In the genomic region with DNA sequence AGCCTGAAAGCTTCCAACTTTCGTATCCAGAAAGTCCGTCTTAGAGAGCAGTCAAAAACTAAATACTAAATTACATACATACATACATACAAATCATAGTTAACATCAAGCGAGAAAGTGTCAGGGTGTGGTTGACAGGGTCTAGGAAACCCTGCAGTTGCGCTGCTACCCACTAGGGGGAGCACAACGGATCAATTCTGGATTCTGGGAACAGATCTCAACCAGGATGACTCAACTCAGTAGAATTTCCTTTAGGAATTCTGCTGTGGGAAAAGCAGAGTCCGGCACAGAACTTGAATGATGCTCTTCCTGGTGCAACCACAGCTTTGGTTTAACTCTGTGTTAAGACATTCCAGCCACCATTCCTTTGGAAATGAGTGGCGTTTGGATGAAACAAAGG, we compare ENCODE assay signal across 8 mouse cellular contexts. TPM values are rescaled to one million over a fixed set of nuclear protein-coding genes. Genes with fewer than 3 reads are reported as not detected.
DNase-seq lines count a peak whose midpoint lies in the region; ATAC-seq and TF ChIP-seq lines count a peak whose summit lies in the region.
"Had no signal": no experiment of that assay in that cellular context is flagged by ENCODE, and none has a peak within 500 bp of the region (broad histone marks: within the 10 kb centered on the region; RNA-seq: fewer than 3 reads in every experiment).

No protein-coding gene starts in this region.

- peak; percentile 84 for DNase-seq in R1 (ENCODE audit: low read depth, low spot score)
- DNase-seq in layer of hippocampus, adult 9-10 months (ENCODE audit: low spot score) = peak; percentile 40
- peak; percentile 77 for DNase-seq in lung, postnatal 25 days (ENCODE audit: low spot score)

- H3K4me2 ChIP-seq in embryonic facial prominence, embryonic 13.5 days = peak overlapping the region; percentile 31; the same call in 1 of the 2 replicates
- peak overlapping the region; percentile 48 for H3K4me2 ChIP-seq in heart, embryonic 13.5 days
- H3K4me2 ChIP-seq: liver, embryonic 15.5 days had no signal

- ATAC-seq in embryonic facial prominence, embryonic 13.5 days (ENCODE audit: insufficient number of reproducible peaks, insufficient read depth, low FRiP score, low TSS enrichment, low read depth) = no peak
- no peak for ATAC-seq in heart, embryonic 13.5 days (ENCODE audit: extremely low read depth, insufficient number of reproducible peaks, low FRiP score, low TSS enrichment)

- H3K4me3 ChIP-seq in E14TG2a.4 (replicated peaks; ENCODE audit: low read length) = no peak overlapping the region
- no peak overlapping the region for H3K4me3 ChIP-seq in embryonic facial prominence, embryonic 13.5 days
- H3K4me3 ChIP-seq in heart, embryonic 13.5 days = peak overlapping the region; percentile 29
- H3K4me3 ChIP-seq in testis, adult 2 months (ENCODE audit: control insufficient read depth, low read depth, low read length) = no peak overlapping the region
- H3K4me3 ChIP-seq: liver, embryonic 15.5 days had no signal

- no peak for TF ChIP-seq POLR2A in testis, adult 2 months (IDR thresholded peaks at IDR 0.05; ENCODE audit: control insufficient read depth, low read depth, low read length)

- peaks cover 24% of the 10 kb centered on the region for H3K36me3 ChIP-seq in E14TG2a.4 (ENCODE audit: insufficient read depth, low read length)
- H3K36me3 ChIP-seq in embryonic facial prominence, embryonic 13.5 days = peaks cover 35% of the 10 kb centered on the region
- peaks cover 35% of the 10 kb centered on the region for H3K36me3 ChIP-seq in heart, embryonic 13.5 days
- no peaks in the 10 kb centered on the region for H3K36me3 ChIP-seq in testis, adult 2 months (ENCODE audit: control insufficient read depth, insufficient read depth, low read length)

- H3K27ac ChIP-seq in embryonic facial prominence, embryonic 13.5 days = no peak overlapping the region
- 0 out of 2 replicates have a peak overlapping the region, but pooled peaks have one; percentile 9 for H3K27ac ChIP-seq in heart, embryonic 13.5 days (replicated peaks)
- H3K27ac ChIP-seq in testis, adult 2 months (ENCODE audit: control insufficient read depth, insufficient read depth, low read depth, low read length) = no peak overlapping the region

- no peak overlapping the region for H3K9ac ChIP-seq in embryonic facial prominence, embryonic 13.5 days
- no peak overlapping the region for H3K9ac ChIP-seq in heart, embryonic 13.5 days
- H3K9ac ChIP-seq: liver, embryonic 15.5 days had no signal

- peak; percentile 69 for TF ChIP-seq CTCF in E14TG2a.4 (conservative IDR thresholded peaks at IDR 0.05; ENCODE audit: low read length)
- TF ChIP-seq CTCF in testis, adult 2 months (IDR thresholded peaks at IDR 0.05; ENCODE audit: control insufficient read depth, insufficient read depth, insufficient replicate concordance, low read depth, low read length) = peak; percentile 78; the same call in 1 of the 2 replicates

- 37% methylated on average over 7 of the region's 7 CpGs for WGBS in embryonic facial prominence, embryonic 13.5 days
- 27% methylated on average over 7 of the region's 7 CpGs for WGBS in heart, embryonic 13.5 days

- H3K4me1 ChIP-seq in E14TG2a.4 (replicated peaks; ENCODE audit: low read depth, low read length) = peaks cover 24% of the 10 kb centered on the region
- H3K4me1 ChIP-seq in embryonic facial prominence, embryonic 13.5 days = peaks cover 33% of the 10 kb centered on the region
- H3K4me1 ChIP-seq in heart, embryonic 13.5 days = peaks cover 30% of the 10 kb centered on the region
- peaks cover 5% of the 10 kb centered on the region for H3K4me1 ChIP-seq in testis, adult 2 months (ENCODE audit: control insufficient read depth, insufficient read depth, low read length)

- no peaks in the 10 kb centered on the region for H3K27me3 ChIP-seq in E14TG2a.4 (ENCODE audit: insufficient read depth, low read length)
- no peaks in the 10 kb centered on the region for H3K27me3 ChIP-seq in embryonic facial prominence, embryonic 13.5 days
- H3K27me3 ChIP-seq in heart, embryonic 13.5 days (replicated peaks) = no peaks in the 10 kb centered on the region
- no peaks in the 10 kb centered on the region for H3K27me3 ChIP-seq in testis, adult 2 months (ENCODE audit: control insufficient read depth, insufficient read depth, low read length)
- H3K27me3 ChIP-seq: liver, embryonic 15.5 days had no signal

- no peaks in the 10 kb centered on the region for H3K9me3 ChIP-seq in E14TG2a.4 (ENCODE audit: low read length)
- no peaks in the 10 kb centered on the region for H3K9me3 ChIP-seq in embryonic facial prominence, embryonic 13.5 days
- no peaks in the 10 kb centered on the region for H3K9me3 ChIP-seq in heart, embryonic 13.5 days
- H3K9me3 ChIP-seq: liver, embryonic 15.5 days had no signal

RNA-seq across cellular contexts. Expression of gene S100a11, which starts 2.3 kb away (rescaled TPM):
- polyA plus RNA-seq in embryonic facial prominence, embryonic 13.5 days (2015; fragmentation: Nextera tagmentation; extraction: Ambion mirVana) = 1,381 and 1,392 TPM in 2 replicates
- polyA plus RNA-seq in heart, embryonic 13.5 days (2015; fragmentation: Nextera tagmentation; extraction: Ambion mirVana) = 842 and 881 TPM in 2 replicates
- 22.1 and 26.0 TPM in 2 replicates for polyA plus RNA-seq in testis, adult 2 months (2012; rRNA removed)

RNA-seq across cellular contexts. Expression of gene S100a10, which starts 32.3 kb away (rescaled TPM):
- polyA plus RNA-seq in embryonic facial prominence, embryonic 13.5 days (2015; fragmentation: Nextera tagmentation; extraction: Ambion mirVana) = 507 and 556 TPM in 2 replicates
- polyA plus RNA-seq in heart, embryonic 13.5 days (2015; fragmentation: Nextera tagmentation; extraction: Ambion mirVana) = 197 and 200 TPM in 2 replicates
- polyA plus RNA-seq in testis, adult 2 months (2012; rRNA removed) = 6.5 and 8.5 TPM in 2 replicates

RNA-seq across cellular contexts. Expression of gene Tchhl1, which starts 54.1 kb away (rescaled TPM):
- polyA plus RNA-seq in embryonic facial prominence, embryonic 13.5 days (2015; fragmentation: Nextera tagmentation; extraction: Ambion mirVana) = not detected in 2 replicates
- polyA plus RNA-seq in heart, embryonic 13.5 days (2015; fragmentation: Nextera tagmentation; extraction: Ambion mirVana) = not detected in 2 replicates
- not detected in 2 replicates for polyA plus RNA-seq in testis, adult 2 months (2012; rRNA removed)
- polyA plus RNA-seq: liver, embryonic 15.5 days had no signal

Comparison
In these comparisons a context has a peak if more than half of its experiments do, and no peak if none do; other contexts are left out.
1. RNA of gene S100a11, which starts 2.3 kb away (polyA plus RNA-seq): 1,381 to 1,392 TPM in embryonic facial prominence, embryonic 13.5 days and 842 to 881 TPM in heart, embryonic 13.5 days; 22.1 to 26.0 TPM in testis, adult 2 months; every median in the first group is over 10 times any median in the second.
2. RNA of gene S100a10, which starts 32.3 kb away (polyA plus RNA-seq): 507 to 556 TPM in embryonic facial prominence, embryonic 13.5 days and 197 to 200 TPM in heart, embryonic 13.5 days; 6.5 to 8.5 TPM in testis, adult 2 months; every median in the first group is over 10 times any median in the second.
3. Peak in every context shown above with its lines, with median percentiles within 50 percentile points of each other: DNase-seq.